Mouse (Mus musculus): ENCODE data around the gene Ntrk1. TPM values are rescaled to one million over a fixed set of nuclear protein-coding genes. Genes with fewer than 3 reads are reported as not detected.
"Not testable (repeated sequence)": the region's sequence is repeated elsewhere in the genome, so short reads cannot be mapped to it uniquely, and the experiment has no call there.

Ntrk1 gene
- polyA plus RNA-seq (2014; fragmentation: Nextera tagmentation; extraction: Ambion mirVana) = 0.74 and 0.94 TPM in 2 replicates

- H3K27me3 ChIP-seq (replicated peaks; ENCODE audit: control insufficient read depth, insufficient read depth, low read length) = peaks cover 70% of the 10 kb centered on the region
- ATAC-seq (peak; percentile 52; the same call in 1 of the 2 replicates), DNase-seq (ENCODE audit: low spot score) (no peak)
- H3K9ac ChIP-seq (ENCODE audit: low read length) = peak within 1 kb of the TSS; percentile 47
- H3K4me2 ChIP-seq (ENCODE audit: low read length) = peak within 1 kb of the TSS; percentile 48
- no peaks in the 10 kb centered on the region for H3K36me3 ChIP-seq (ENCODE audit: control insufficient read depth, insufficient read depth, low read length)
- peak within 1 kb of the TSS; percentile 25 for H3K4me3 ChIP-seq (ENCODE audit: low read depth, low read length)
- WGBS = 1% methylated on average over 47 of the region's 47 CpGs
- H3K27ac ChIP-seq (ENCODE audit: low read depth, low read length) = no peak within 1 kb of the TSS
- H3K9me3 ChIP-seq (replicated peaks; ENCODE audit: control insufficient read depth, low read length) = no peaks in the 10 kb centered on the region
- H3K4me1 ChIP-seq (ENCODE audit: control insufficient read depth, insufficient read depth, low read length) = peaks cover 11% of the 10 kb centered on the region
Measured at GRCm38 (mm10) chr3:87794922-87795325, at the start of gene Ntrk1. Gene Ntrk1, minus strand, starts transcription at chr3:87795162.

GRCm38 (mm10) chr3:87840858-87841257 is 45.9 kb upstream of the Ntrk1 start:
- H3K4me1 ChIP-seq (ENCODE audit: control insufficient read depth, insufficient read depth, low read length) = no peaks in the 10 kb centered on the region

GRCm38 (mm10) chr3:87838622-87839021 is 43.7 kb upstream of the Ntrk1 start:
- no peaks in the 10 kb centered on the region for H3K9me3 ChIP-seq (replicated peaks; ENCODE audit: control insufficient read depth, low read length)
- ATAC-seq = 0 out of 2 replicates have a peak, but pooled peaks have one; percentile 32
- no peak overlapping the region for H3K4me2 ChIP-seq (ENCODE audit: low read length)
- H3K4me1 ChIP-seq (ENCODE audit: control insufficient read depth, insufficient read depth, low read length) = no peaks in the 10 kb centered on the region
- WGBS = 2% methylated on average over 4 of the region's 4 CpGs
- H3K27ac ChIP-seq (ENCODE audit: low read depth, low read length) = no peak overlapping the region
- no peaks in the 10 kb centered on the region for H3K36me3 ChIP-seq (ENCODE audit: control insufficient read depth, insufficient read depth, low read length)
- DNase-seq (ENCODE audit: low spot score) = peak; percentile 83
- H3K27me3 ChIP-seq (replicated peaks; ENCODE audit: control insufficient read depth, insufficient read depth, low read length) = no peaks in the 10 kb centered on the region
- H3K4me3 ChIP-seq (ENCODE audit: low read depth, low read length) = no peak overlapping the region
- 0 out of 2 replicates have a peak overlapping the region, but pooled peaks have one; percentile 17 for H3K9ac ChIP-seq (ENCODE audit: low read length)

More at GRCm38 (mm10) chr3:87840858-87841257, 45.9 kb upstream of the Ntrk1 start:
- no peak overlapping the region for H3K27ac ChIP-seq (ENCODE audit: low read depth, low read length)
- no peaks in the 10 kb centered on the region for H3K36me3 ChIP-seq (ENCODE audit: control insufficient read depth, insufficient read depth, low read length)
- no peaks in the 10 kb centered on the region for H3K9me3 ChIP-seq (replicated peaks; ENCODE audit: control insufficient read depth, low read length)
- ATAC-seq (no peak), DNase-seq (ENCODE audit: low spot score) (no peak)
- H3K4me2 ChIP-seq (ENCODE audit: low read length) = no peak overlapping the region
- H3K9ac ChIP-seq (ENCODE audit: low read length) = no peak overlapping the region
- no peaks in the 10 kb centered on the region for H3K27me3 ChIP-seq (replicated peaks; ENCODE audit: control insufficient read depth, insufficient read depth, low read length)
- H3K4me3 ChIP-seq (ENCODE audit: low read depth, low read length) = no peak overlapping the region

GRCm38 (mm10) chr3:87833482-87833881 is 38.5 kb upstream of the Ntrk1 start:
- Histone ChIP-seq H3K4me3 (ENCODE audit: low read depth, low read length) (no peak overlapping the region), H3K36me3 (ENCODE audit: control insufficient read depth, insufficient read depth, low read length) (no peaks in the 10 kb centered on the region), H3K4me2 (ENCODE audit: low read length) (no peak overlapping the region), H3K4me1 (ENCODE audit: control insufficient read depth, insufficient read depth, low read length) (no peaks in the 10 kb centered on the region), H3K9ac (ENCODE audit: low read length) (no peak overlapping the region), H3K27me3 (replicated peaks; ENCODE audit: control insufficient read depth, insufficient read depth, low read length) (no peaks in the 10 kb centered on the region), H3K27ac (ENCODE audit: low read depth, low read length) (no peak overlapping the region), H3K9me3 (replicated peaks; ENCODE audit: control insufficient read depth, low read length) (no peaks in the 10 kb centered on the region)
- ATAC-seq (no peak), DNase-seq (ENCODE audit: low spot score) (no peak)
- WGBS = 65% methylated on average over 5 of the region's 5 CpGs

- Histone ChIP-seq H3K9ac (ENCODE audit: low read length) (no peak overlapping the region), H3K27me3 (replicated peaks; ENCODE audit: control insufficient read depth, insufficient read depth, low read length) (no peaks in the 10 kb centered on the region), H3K4me2 (ENCODE audit: low read length) (no peak overlapping the region), H3K4me1 (ENCODE audit: control insufficient read depth, insufficient read depth, low read length) (no peaks in the 10 kb centered on the region), H3K4me3 (ENCODE audit: low read depth, low read length) (no peak overlapping the region), H3K36me3 (ENCODE audit: control insufficient read depth, insufficient read depth, low read length) (no peaks in the 10 kb centered on the region), H3K9me3 (replicated peaks; ENCODE audit: control insufficient read depth, low read length) (no peaks in the 10 kb centered on the region), H3K27ac (ENCODE audit: low read depth, low read length) (no peak overlapping the region)
- no peak for DNase-seq (ENCODE audit: low spot score)
- ATAC-seq = no peak
- WGBS = 84% methylated on average over 7 of the region's 7 CpGs
Measured at GRCm38 (mm10) chr3:87832109-87832859, 37.3 kb upstream of the Ntrk1 start.

- Histone ChIP-seq H3K27me3 (replicated peaks; ENCODE audit: control insufficient read depth, insufficient read depth, low read length) (no peaks in the 10 kb centered on the region), H3K9ac (ENCODE audit: low read length) (no peak overlapping the region), H3K4me1 (ENCODE audit: control insufficient read depth, insufficient read depth, low read length) (no peaks in the 10 kb centered on the region), H3K36me3 (ENCODE audit: control insufficient read depth, insufficient read depth, low read length) (no peaks in the 10 kb centered on the region), H3K4me3 (ENCODE audit: low read depth, low read length) (no peak overlapping the region), H3K9me3 (replicated peaks; ENCODE audit: control insufficient read depth, low read length) (no peaks in the 10 kb centered on the region), H3K27ac (ENCODE audit: low read depth, low read length) (no peak overlapping the region), H3K4me2 (ENCODE audit: low read length) (no peak overlapping the region)
- DNase-seq (ENCODE audit: low spot score) (no peak), ATAC-seq (no peak)
- 57% methylated on average over 10 of the region's 10 CpGs for WGBS
Measured at GRCm38 (mm10) chr3:87829025-87829424, 34.1 kb upstream of the Ntrk1 start.

GRCm38 (mm10) chr3:87828435-87828834 is 33.5 kb upstream of the Ntrk1 start:
- 43% methylated on average over 4 of the region's 4 CpGs for WGBS
- no peak for ATAC-seq
- no peak for DNase-seq (ENCODE audit: low spot score)

GRCm38 (mm10) chr3:87824206-87824605 is 29.2 kb upstream of the Ntrk1 start, which contains the start of gene Pear1:
Gene Pear1, minus strand, starts transcription at chr3:87824306.
- WGBS = 94% methylated on average over 1 of the region's 1 CpGs

More at GRCm38 (mm10) chr3:87828435-87828834, 33.5 kb upstream of the Ntrk1 start:
- no peaks in the 10 kb centered on the region for H3K4me1 ChIP-seq (ENCODE audit: control insufficient read depth, insufficient read depth, low read length)
- H3K27me3 ChIP-seq (replicated peaks; ENCODE audit: control insufficient read depth, insufficient read depth, low read length) = no peaks in the 10 kb centered on the region
- H3K9me3 ChIP-seq (replicated peaks; ENCODE audit: control insufficient read depth, low read length) = no peaks in the 10 kb centered on the region
- no peak overlapping the region for H3K27ac ChIP-seq (ENCODE audit: low read depth, low read length)
- no peak overlapping the region for H3K4me3 ChIP-seq (ENCODE audit: low read depth, low read length)
- no peak overlapping the region for H3K4me2 ChIP-seq (ENCODE audit: low read length)
- H3K36me3 ChIP-seq (ENCODE audit: control insufficient read depth, insufficient read depth, low read length) = no peaks in the 10 kb centered on the region
- no peak overlapping the region for H3K9ac ChIP-seq (ENCODE audit: low read length)

GRCm38 (mm10) chr3:87818226-87818625 is 23.3 kb upstream of the Ntrk1 start:
- H3K36me3 ChIP-seq (ENCODE audit: control insufficient read depth, insufficient read depth, low read length) = no peaks in the 10 kb centered on the region
- H3K4me3 ChIP-seq (ENCODE audit: low read depth, low read length) = no peak overlapping the region
- no peak overlapping the region for H3K27ac ChIP-seq (ENCODE audit: low read depth, low read length)
- H3K9me3 ChIP-seq (replicated peaks; ENCODE audit: control insufficient read depth, low read length) = no peaks in the 10 kb centered on the region
- no peak for DNase-seq (ENCODE audit: low spot score)
- no peak overlapping the region for H3K9ac ChIP-seq (ENCODE audit: low read length)
- no peak overlapping the region for H3K4me2 ChIP-seq (ENCODE audit: low read length)
- WGBS = 69% methylated on average over 12 of the region's 12 CpGs
- no peaks in the 10 kb centered on the region; the same call in 1 of the 2 replicates for H3K27me3 ChIP-seq (replicated peaks; ENCODE audit: control insufficient read depth, insufficient read depth, low read length)
- ATAC-seq = no peak
- H3K4me1 ChIP-seq (ENCODE audit: control insufficient read depth, insufficient read depth, low read length) = no peaks in the 10 kb centered on the region

More at GRCm38 (mm10) chr3:87824206-87824605, 29.2 kb upstream of the Ntrk1 start, which contains the start of gene Pear1:
- not testable (repeated sequence) for H3K4me2 ChIP-seq (ENCODE audit: low read length); H3K36me3 ChIP-seq (ENCODE audit: control insufficient read depth, insufficient read depth, low read length); H3K27ac ChIP-seq (ENCODE audit: low read depth, low read length); H3K9ac ChIP-seq (ENCODE audit: low read length); DNase-seq (ENCODE audit: low spot score); H3K4me1 ChIP-seq (ENCODE audit: control insufficient read depth, insufficient read depth, low read length); H3K4me3 ChIP-seq (ENCODE audit: low read depth, low read length); H3K9me3 ChIP-seq (replicated peaks; ENCODE audit: control insufficient read depth, low read length); H3K27me3 ChIP-seq (replicated peaks; ENCODE audit: control insufficient read depth, insufficient read depth, low read length); ATAC-seq
